Mouse (Mus musculus) limb, embryonic 10.5 days (tissue): Measurements from ENCODE around the gene Map4k5. TPM values are rescaled to one million over a fixed set of nuclear protein-coding genes. Genes with fewer than 3 reads are reported as not detected.

ENCODE experiments used
- DNase-seq: peaks from one replicate; pipeline ENCODE4 v3.0.0-alpha.2; 2017; ENCODE audit warnings: low spot score
- H3K27ac ChIP-seq: fragments of 300-500 bp; sonication (generic); 2 replicates; pipeline ENCODE4 v1.5.1; 2016; ENCODE audit warnings: mild to moderate bottlenecking
- H3K27me3 ChIP-seq: fragments of 300-500 bp; sonication (generic); 2 replicates; pipeline ENCODE4 v1.6.1; 2016; ENCODE audit warnings: low read depth, mild to moderate bottlenecking; ENCODE audit not compliant: poor library complexity, severe bottlenecking
- H3K36me3 ChIP-seq: fragments of 300-500 bp; sonication (generic); 2 replicates; pipeline ENCODE4 v1.6.1; 2016; ENCODE audit warnings: mild to moderate bottlenecking, moderate library complexity
- H3K4me1 ChIP-seq: fragments of 300-500 bp; sonication (generic); 2 replicates; pipeline ENCODE4 v1.6.1; 2016
- H3K4me3 ChIP-seq: fragments of 300-500 bp; sonication (generic); 2 replicates; pipeline ENCODE4 v1.5.1; 2016; ENCODE audit warnings: mild to moderate bottlenecking, moderate library complexity
- H3K9me3 ChIP-seq: fragments of 300-500 bp; sonication (generic); replicated peaks from 2 replicates; pipeline ENCODE4 v1.6.1; 2016; ENCODE audit warnings: mild to moderate bottlenecking
- whole genome bisulfite sequencing: fragments of 180-500 bp; shearing (Covaris S2); methylation state at CpG from one replicate; pipeline ENCODE4 v1.1.7; 2016; 5-methylcytosine and 5-hydroxymethylcytosine counted together
- polyA plus RNA-seq: library from polyadenylated mRNA; unstranded; fragments of >200 nt; fragmentation: Nextera tagmentation; extraction: Ambion mirVana; gene quantifications from 2 replicates; pipeline ENCODE4 v1.2.1, GENCODE M21; 2016

Map4k5 gene
- polyA plus RNA-seq, 1 experiment from 2014 or later: 33.9 TPM

GRCm38 (mm10) chr12:69853387-69853786, 39.6 kb downstream of the Map4k5 start:
- Histone ChIP-seq H3K27me3 (no peaks in the 10 kb centered on the region), H3K4me1 (no peaks in the 10 kb centered on the region), H3K4me3 (no peak overlapping the region), H3K9me3 (no peaks in the 10 kb centered on the region), H3K36me3 (peaks cover 47% of the 10 kb centered on the region), H3K27ac (no peak overlapping the region)
- DNase-seq: no peak
- WGBS: 92% methylated on average over 11 of the region's 11 CpGs

- no peaks in the 10 kb centered on the region for H3K9me3 ChIP-seq
- 87% methylated on average over 9 of the region's 9 CpGs for WGBS
- H3K4me1 ChIP-seq: no peaks in the 10 kb centered on the region
- no peaks in the 10 kb centered on the region for H3K27me3 ChIP-seq
- peaks cover 56% of the 10 kb centered on the region for H3K36me3 ChIP-seq
- H3K27ac ChIP-seq: no peak overlapping the region
- H3K4me3 ChIP-seq: no peak overlapping the region
- no peak for DNase-seq
Measured at GRCm38 (mm10) chr12:69852288-69852687, 40.7 kb downstream of the Map4k5 start.

DNA sequence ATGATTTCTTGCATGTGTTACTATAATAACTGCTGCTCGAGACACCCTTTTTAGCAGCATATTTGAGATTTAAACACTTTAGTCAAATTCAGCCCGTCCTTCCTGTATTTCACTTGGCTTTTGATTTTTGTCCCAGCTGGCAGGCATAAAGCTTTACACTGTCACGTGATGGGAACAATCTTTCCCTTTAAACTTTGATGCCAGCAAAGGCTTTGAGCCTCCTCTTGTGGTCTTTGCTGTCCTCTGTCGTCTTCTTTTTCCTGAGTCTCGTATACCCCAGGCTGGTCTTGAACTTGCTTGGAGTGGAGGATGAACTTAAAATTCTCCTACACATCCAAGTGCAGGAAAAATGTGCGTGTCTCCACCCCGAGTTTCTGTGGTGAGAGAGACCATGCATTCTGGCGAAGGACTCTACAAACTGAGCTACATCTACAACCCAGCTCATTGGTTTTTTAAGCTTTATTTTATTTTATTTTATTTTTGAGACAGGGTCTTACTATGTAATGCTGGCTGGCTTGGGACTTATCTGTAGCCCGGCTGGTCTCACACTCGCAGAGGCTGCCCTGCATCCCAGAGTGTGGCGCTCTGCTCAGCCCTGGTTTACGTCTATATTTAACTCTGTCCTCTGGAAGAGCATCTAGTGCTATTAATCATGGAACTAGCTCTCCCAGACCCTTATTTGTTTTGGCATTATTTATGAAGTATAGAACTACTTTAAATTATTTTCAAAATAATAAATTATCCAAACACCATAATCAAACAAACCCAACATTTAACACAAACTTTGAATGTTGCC, 44.7 kb downstream of the Map4k5 start:
- no peaks in the 10 kb centered on the region for H3K4me1 ChIP-seq
- DNase-seq: no peak
- 91% methylated on average over 12 of the region's 12 CpGs for WGBS
- no peaks in the 10 kb centered on the region for H3K27me3 ChIP-seq
- no peak overlapping the region for H3K27ac ChIP-seq
- H3K9me3 ChIP-seq: no peaks in the 10 kb centered on the region
- H3K36me3 ChIP-seq: peaks cover 73% of the 10 kb centered on the region
- no peak overlapping the region for H3K4me3 ChIP-seq

DNA sequence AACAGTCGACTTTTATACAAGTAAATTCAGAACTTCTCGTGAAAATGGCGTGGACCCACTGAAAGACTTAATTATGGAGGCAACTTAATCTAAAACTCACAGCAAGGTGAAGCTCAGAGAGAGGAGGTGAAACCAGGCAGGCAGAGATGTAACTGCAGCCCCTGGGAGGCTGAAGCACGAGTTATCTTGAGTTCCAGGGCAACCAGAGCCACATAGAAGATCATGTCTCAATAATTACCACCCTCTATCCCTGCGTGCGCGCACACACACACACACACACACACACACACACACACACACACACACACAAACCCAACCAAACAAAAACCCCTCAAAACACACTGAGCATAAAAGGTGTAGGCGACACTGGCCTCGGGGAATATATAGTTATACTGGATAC, 46.5 kb downstream of the Map4k5 start:
- WGBS: 94% methylated on average over 9 of the region's 9 CpGs
- H3K36me3 ChIP-seq: peaks cover 73% of the 10 kb centered on the region

DNA sequence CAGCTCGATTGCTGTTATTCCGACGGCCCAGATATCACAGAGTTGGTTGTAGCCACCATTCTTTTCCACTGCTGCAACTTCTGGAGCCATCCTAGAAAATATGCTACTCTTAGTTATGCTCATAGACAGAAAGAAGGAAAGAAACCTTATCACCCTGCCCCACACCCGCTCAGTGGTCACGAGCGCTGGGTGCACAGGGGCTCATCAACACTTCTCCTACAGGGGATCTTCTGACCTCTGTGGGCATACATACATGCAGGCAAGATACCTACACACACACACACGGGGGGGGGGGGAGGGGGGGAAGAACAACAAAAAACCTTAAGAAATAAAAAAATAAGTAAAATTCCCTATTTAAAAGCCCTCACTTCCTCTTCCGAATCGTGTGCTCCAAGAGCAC, 47.3 kb downstream of the Map4k5 start:
- Histone ChIP-seq H3K27me3 (no peaks in the 10 kb centered on the region), H3K27ac (no peak overlapping the region), H3K4me1 (no peaks in the 10 kb centered on the region), H3K4me3 (no peak overlapping the region), H3K9me3 (no peaks in the 10 kb centered on the region), H3K36me3 (peaks cover 73% of the 10 kb centered on the region)
- no peak for DNase-seq
- 93% methylated on average over 9 of the region's 9 CpGs for WGBS

More for the DNA sequence above, 46.5 kb downstream of the Map4k5 start:
- Histone ChIP-seq H3K27ac (no peak overlapping the region), H3K9me3 (no peaks in the 10 kb centered on the region), H3K4me3 (no peak overlapping the region), H3K27me3 (no peaks in the 10 kb centered on the region), H3K4me1 (no peaks in the 10 kb centered on the region)
- no peak for DNase-seq

DNA sequence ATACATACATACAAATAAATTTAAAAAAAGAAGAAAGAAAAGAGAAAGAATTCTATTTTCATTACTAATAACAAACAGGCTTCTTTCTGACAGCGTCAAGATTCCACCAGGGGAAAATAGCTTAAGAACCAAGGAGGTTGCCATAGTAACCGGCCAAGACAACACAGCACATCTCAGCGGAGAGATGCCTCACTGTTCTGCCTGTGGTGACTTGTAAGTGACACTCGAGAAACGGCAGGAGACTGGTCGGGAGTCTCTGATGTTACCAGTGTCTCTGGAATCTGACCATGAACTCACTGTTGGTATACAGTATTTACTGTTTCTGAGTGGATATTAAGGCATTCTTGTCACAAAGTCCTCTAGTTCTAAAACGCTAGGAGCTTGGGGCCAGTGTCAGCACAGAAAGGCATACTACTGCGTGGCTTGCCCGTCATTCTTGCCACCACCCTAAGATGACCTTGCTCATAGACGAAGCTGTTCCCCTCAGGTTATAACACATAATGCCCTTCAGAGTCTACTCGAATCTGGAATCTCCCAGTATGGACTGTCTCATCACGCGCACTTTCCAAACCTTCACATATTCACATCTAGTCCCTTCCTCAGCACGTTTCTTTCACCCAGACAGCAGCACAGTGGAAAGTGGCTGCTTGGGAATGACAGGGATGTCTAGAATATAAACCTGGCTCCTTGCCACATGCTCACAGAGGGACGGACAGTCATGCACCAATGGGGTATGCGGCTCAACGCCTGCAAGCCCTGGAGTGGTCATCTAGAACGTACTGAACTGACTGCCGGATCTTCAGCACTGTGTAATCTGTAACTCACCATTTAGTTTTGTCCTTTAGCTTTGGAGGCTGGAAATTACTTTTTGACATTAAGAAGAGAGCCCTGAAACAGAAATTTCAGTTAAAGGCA, 49.2 kb downstream of the Map4k5 start:
- H3K36me3 ChIP-seq: peaks cover 77% of the 10 kb centered on the region
- H3K9me3 ChIP-seq: no peaks in the 10 kb centered on the region
- no peak for DNase-seq
- H3K4me1 ChIP-seq: no peaks in the 10 kb centered on the region
- no peak overlapping the region for H3K4me3 ChIP-seq
- H3K27me3 ChIP-seq: no peaks in the 10 kb centered on the region
- H3K27ac ChIP-seq: no peak overlapping the region
- 80% methylated on average over 19 of the region's 19 CpGs for WGBS

GRCm38 (mm10) chr12:69838376-69838775, 54.6 kb downstream of the Map4k5 start:
- peaks cover 82% of the 10 kb centered on the region for H3K36me3 ChIP-seq
- H3K27ac ChIP-seq: no peak overlapping the region
- H3K27me3 ChIP-seq: no peaks in the 10 kb centered on the region
- H3K9me3 ChIP-seq: no peaks in the 10 kb centered on the region
- no peaks in the 10 kb centered on the region for H3K4me1 ChIP-seq
- no peak overlapping the region for H3K4me3 ChIP-seq
- DNase-seq: no peak
- 84% methylated on average over 11 of the region's 11 CpGs for WGBS

- Histone ChIP-seq H3K36me3 (peaks cover 79% of the 10 kb centered on the region), H3K4me3 (no peak overlapping the region), H3K27ac (no peak overlapping the region), H3K27me3 (no peaks in the 10 kb centered on the region), H3K9me3 (no peaks in the 10 kb centered on the region), H3K4me1 (no peaks in the 10 kb centered on the region)
- WGBS: 90% methylated on average over 12 of the region's 12 CpGs
- DNase-seq: no peak
Measured at GRCm38 (mm10) chr12:69833982-69834604, 58.9 kb downstream of the Map4k5 start.

DNA sequence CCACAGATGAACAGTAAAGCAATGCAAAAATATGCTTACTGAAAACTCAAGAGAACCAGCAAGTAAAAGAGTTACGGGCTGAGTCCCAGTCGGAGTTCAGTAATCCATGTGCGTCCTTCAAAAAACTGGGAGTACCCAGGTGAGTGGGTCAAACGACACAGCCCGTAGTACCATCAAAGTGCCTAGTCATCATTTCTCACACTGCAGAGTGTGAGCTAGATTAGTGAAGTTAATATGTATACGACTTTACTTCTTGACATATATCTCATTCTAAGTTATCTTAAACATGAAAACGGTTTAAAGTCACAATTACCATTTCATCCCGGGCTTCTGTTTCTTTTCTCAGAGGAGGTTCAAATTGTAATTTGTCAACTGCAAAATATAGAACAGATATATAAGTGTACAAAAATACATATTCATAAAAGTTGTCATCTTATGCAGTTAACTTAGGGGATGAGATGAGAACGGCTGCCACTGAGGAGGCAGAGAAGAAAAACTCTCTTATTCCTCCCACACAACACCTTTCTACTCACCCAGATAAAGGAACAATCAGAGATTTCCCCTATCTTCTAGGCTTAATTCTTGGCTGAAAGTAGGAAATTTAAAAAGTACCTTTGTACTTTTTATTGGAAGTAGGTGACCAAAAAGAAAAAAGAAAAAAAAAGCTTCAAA, 61.6 kb downstream of the Map4k5 start:
- WGBS: 93% methylated on average over 9 of the region's 9 CpGs
- Histone ChIP-seq H3K4me1 (no peaks in the 10 kb centered on the region), H3K4me3 (no peak overlapping the region), H3K27ac (no peak overlapping the region), H3K9me3 (no peaks in the 10 kb centered on the region), H3K36me3 (peaks cover 82% of the 10 kb centered on the region), H3K27me3 (no peaks in the 10 kb centered on the region)
- no peak for DNase-seq

DNA sequence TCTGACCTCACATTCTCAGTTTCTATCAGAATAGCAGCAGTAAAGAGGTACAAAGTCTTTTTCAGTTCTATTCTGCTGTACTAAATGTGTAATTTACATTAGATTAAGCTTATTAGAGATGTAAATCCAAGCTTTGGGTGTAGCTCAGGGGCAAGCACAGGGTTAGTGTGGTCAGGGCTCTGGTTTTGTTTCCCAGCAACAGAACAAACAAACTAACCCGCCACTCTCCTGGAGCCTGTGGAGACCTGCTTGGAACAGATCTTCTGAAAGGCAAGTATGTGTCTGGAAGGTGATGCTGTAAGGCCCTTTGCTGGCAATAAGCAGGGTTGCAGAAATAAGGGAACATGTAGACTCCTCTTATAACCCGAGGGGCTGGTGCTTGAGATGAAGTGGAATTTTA, 64.8 kb downstream of the Map4k5 start:
- 81% methylated on average over 2 of the region's 2 CpGs for WGBS
- Histone ChIP-seq H3K27me3 (no peaks in the 10 kb centered on the region), H3K4me3 (no peak overlapping the region), H3K36me3 (peaks cover 78% of the 10 kb centered on the region), H3K9me3 (no peaks in the 10 kb centered on the region), H3K4me1 (no peaks in the 10 kb centered on the region), H3K27ac (no peak overlapping the region)
- DNase-seq: no peak

- 89% methylated on average over 9 of the region's 9 CpGs for WGBS
- H3K36me3 ChIP-seq: peaks cover 90% of the 10 kb centered on the region
- no peak overlapping the region for H3K27ac ChIP-seq
Measured at GRCm38 (mm10) chr12:69824881-69825597, 68.0 kb downstream of the Map4k5 start.

GRCm38 (mm10) chr12:69814272-69814671, 78.7 kb downstream of the Map4k5 start:
- H3K36me3 ChIP-seq: peaks cover 84% of the 10 kb centered on the region
- no peaks in the 10 kb centered on the region for H3K4me1 ChIP-seq
- H3K4me3 ChIP-seq: no peak overlapping the region
- DNase-seq: no peak
- H3K27ac ChIP-seq: no peak overlapping the region
- WGBS: 72% methylated on average over 6 of the region's 6 CpGs
- H3K9me3 ChIP-seq: no peaks in the 10 kb centered on the region
- no peaks in the 10 kb centered on the region for H3K27me3 ChIP-seq

More at GRCm38 (mm10) chr12:69824881-69825597, 68.0 kb downstream of the Map4k5 start:
- Histone ChIP-seq H3K4me1 (no peaks in the 10 kb centered on the region), H3K9me3 (no peaks in the 10 kb centered on the region), H3K27me3 (no peaks in the 10 kb centered on the region), H3K4me3 (no peak overlapping the region)
- DNase-seq: no peak
